Comparison of ENCODE assay signal across 9 mouse cellular contexts in the genomic region with DNA sequence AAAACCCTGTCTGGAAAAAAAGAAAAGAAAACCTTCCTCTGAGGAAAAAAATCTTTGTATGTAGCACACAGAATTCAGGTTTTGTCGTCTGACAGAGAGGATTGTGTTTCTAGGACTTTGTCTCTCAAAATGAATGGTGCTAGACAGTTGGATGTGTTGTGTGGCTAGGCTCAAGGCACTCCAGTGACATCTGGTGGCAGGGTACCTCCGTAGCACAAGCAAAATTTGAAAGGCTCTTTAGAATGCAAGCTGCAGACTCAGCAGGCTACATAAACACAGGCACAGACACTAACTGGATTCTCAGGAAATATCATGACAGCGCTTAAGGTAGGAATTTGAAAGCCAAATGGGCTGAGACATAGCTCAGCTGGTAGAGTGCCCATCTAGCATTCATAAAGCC. TPM values are rescaled to one million over a fixed set of nuclear protein-coding genes. Genes with fewer than 3 reads are reported as not detected.
DNase-seq lines count a peak whose midpoint lies in the region; ATAC-seq and TF ChIP-seq lines count a peak whose summit lies in the region.
"Had no signal": no experiment of that assay in that cellular context is flagged by ENCODE, and none has a peak within 500 bp of the region (broad histone marks: within the 10 kb centered on the region; RNA-seq: fewer than 3 reads in every experiment).

No protein-coding gene starts in this region.

- TF ChIP-seq POLR2A in kidney, adult 2 months (IDR thresholded peaks at IDR 0.05; ENCODE audit: low read depth, low read length) = no peak

- H3K9me3 ChIP-seq in kidney, embryonic 15.5 days (replicated peaks) = no peaks in the 10 kb centered on the region
- no peaks in the 10 kb centered on the region for H3K9me3 ChIP-seq in hindbrain, postnatal 0 days (ENCODE audit: low read length)
- H3K9me3 ChIP-seq: heart, embryonic 13.5 days had no signal

- ATAC-seq in CD4-positive, CD25-positive, alpha-beta regulatory T cell, adult 4 months = no peak
- no peak for ATAC-seq in kidney, embryonic 15.5 days (replicated peaks; ENCODE audit: low FRiP score)
- no peak for ATAC-seq in Patski
- 0 out of 2 replicates have a peak, but pooled peaks have one; percentile 40 for ATAC-seq in hindbrain, postnatal 0 days
- ATAC-seq in megakaryocyte progenitor cell, adult 5-6 weeks (replicated peaks; ENCODE audit: poor library complexity) = peak; percentile 77; the same call in 1 of the 2 replicates

- H3K27ac ChIP-seq in kidney, adult 2 months (ENCODE audit: insufficient read depth, low read depth, low read length) = no peak overlapping the region
- H3K27ac ChIP-seq in kidney, embryonic 15.5 days = no peak overlapping the region
- H3K27ac ChIP-seq in hindbrain, postnatal 0 days = no peak overlapping the region
- H3K27ac ChIP-seq: heart, embryonic 13.5 days had no signal

- in situ Hi-C loops in Patski (cut with MboI; ENCODE audit: low pct_unique_long_range_greater_than_20kb) = no loop called here

- TF ChIP-seq CTCF in kidney, adult 2 months (conservative IDR thresholded peaks at IDR 0.05; ENCODE audit: insufficient read depth, insufficient read length, low read depth, low read length) = peak; percentile 84
- peak; percentile 72 for TF ChIP-seq CTCF in Patski (IDR thresholded peaks at IDR 0.05)
- peak; percentile 74 for TF ChIP-seq CTCF in hindbrain, postnatal 0 days (IDR thresholded peaks at IDR 0.05; ENCODE audit: low read depth)

- CTCF ChIA-PET in Patski (lab: Charles Lee) = interaction anchor here (1.1 to 1.5 kb wide), 2 partner anchors 15 to 17 kb away, joined by 3 to 5 read pairs; no protein-coding TSS in a partner anchor

- no peak overlapping the region for H3K4me2 ChIP-seq in kidney, embryonic 15.5 days
- H3K4me2 ChIP-seq in hindbrain, postnatal 0 days (ENCODE audit: low read depth, low read length) = no peak overlapping the region
- H3K4me2 ChIP-seq: heart, embryonic 13.5 days had no signal

- no peak overlapping the region for H3K9ac ChIP-seq in kidney, embryonic 15.5 days
- H3K9ac ChIP-seq in hindbrain, postnatal 0 days (replicated peaks; ENCODE audit: low read length) = no peak overlapping the region
- H3K9ac ChIP-seq: heart, embryonic 13.5 days had no signal

- H3K27me3 ChIP-seq in kidney, adult 2 months (replicated peaks; ENCODE audit: control insufficient read depth, insufficient read depth, low read length) = no peaks in the 10 kb centered on the region
- H3K27me3 ChIP-seq in kidney, embryonic 15.5 days = no peaks in the 10 kb centered on the region
- H3K27me3 ChIP-seq in Patski = no peaks in the 10 kb centered on the region
- no peaks in the 10 kb centered on the region for H3K27me3 ChIP-seq in hindbrain, postnatal 0 days (ENCODE audit: insufficient read depth, low read length)
- H3K27me3 ChIP-seq: heart, embryonic 13.5 days had no signal

- H3K36me3 ChIP-seq in kidney, adult 2 months (ENCODE audit: control insufficient read depth, insufficient read depth, low read length) = no peaks in the 10 kb centered on the region
- no peaks in the 10 kb centered on the region for H3K36me3 ChIP-seq in kidney, embryonic 15.5 days
- no peaks in the 10 kb centered on the region for H3K36me3 ChIP-seq in hindbrain, postnatal 0 days (ENCODE audit: insufficient read depth, low read length)
- H3K36me3 ChIP-seq: heart, embryonic 13.5 days had no signal

- no peaks in the 10 kb centered on the region for H3K4me1 ChIP-seq in kidney, adult 2 months (ENCODE audit: control insufficient read depth, insufficient read depth, low read length)
- no peaks in the 10 kb centered on the region for H3K4me1 ChIP-seq in kidney, embryonic 15.5 days
- H3K4me1 ChIP-seq in hindbrain, postnatal 0 days (ENCODE audit: insufficient read depth, low read length) = no peaks in the 10 kb centered on the region
- H3K4me1 ChIP-seq: heart, embryonic 13.5 days had no signal

- WGBS in kidney, adult 2 months = 7% methylated on average over 3 of the region's 3 CpGs
- 11% methylated on average over 3 of the region's 3 CpGs for WGBS in kidney, embryonic 15.5 days
- 10% methylated on average over 3 of the region's 3 CpGs for WGBS in hindbrain, postnatal 0 days

- H3K4me3 ChIP-seq in kidney, adult 2 months (ENCODE audit: insufficient read depth, low read depth, low read length) = no peak overlapping the region
- no peak overlapping the region for H3K4me3 ChIP-seq in kidney, embryonic 15.5 days (replicated peaks)
- no peak overlapping the region for H3K4me3 ChIP-seq in hindbrain, postnatal 0 days (ENCODE audit: low read length)
- H3K4me3 ChIP-seq: heart, embryonic 13.5 days had no signal

- peak; percentile 20 for DNase-seq in CD4-positive, CD25-positive, alpha-beta regulatory T cell, adult 2 months (ENCODE audit: low read depth, low spot score)
- DNase-seq in kidney, adult 2 months = peak; percentile 66
- DNase-seq in Patski (ENCODE audit: low read depth, low spot score) = no peak
- DNase-seq in hindbrain, postnatal 0 days (ENCODE audit: low spot score) = peak; percentile 51
- DNase-seq in urinary bladder, adult 18-20 months (ENCODE audit: low spot score in 2 of 2) = no peak

- POLR2A ChIA-PET in Patski (lab: Charles Lee) = no interaction called here

RNA-seq across cellular contexts. Expression of gene Lao1, which starts 27.2 kb away (rescaled TPM):
- not detected for polyA plus RNA-seq in CD4-positive, CD25-positive, alpha-beta regulatory T cell, adult 4 months (2017; shearing (Covaris generic))
- not detected in 2 replicates for polyA plus RNA-seq in kidney, adult 2 months (2012; rRNA removed)
- polyA plus RNA-seq in kidney, embryonic 15.5 days (2015; fragmentation: Nextera tagmentation; extraction: Ambion mirVana) = not detected in 2 replicates
- not detected for polyA plus RNA-seq in Patski (2021)
- total RNA-seq in hindbrain, postnatal 0 days (2014; rRNA removed) = 0.07 and 0.58 TPM in 2 replicates
- polyA plus RNA-seq in hindbrain, postnatal 0 days (2015; fragmentation: Nextera tagmentation; extraction: Ambion mirVana) = 0.15 and 0.29 TPM in 2 replicates
- total RNA-seq in megakaryocyte progenitor cell, adult 5-6 weeks (2015) = not detected in 2 replicates
- not detected in 2 replicates for total RNA-seq in megakaryocyte progenitor cell, adult 5-6 weeks (2017)
- polyA plus RNA-seq: heart, embryonic 13.5 days had no signal

RNA-seq across cellular contexts. Expression of gene Olfr1328, which starts 50.1 kb away (rescaled TPM):
- not detected for polyA plus RNA-seq in CD4-positive, CD25-positive, alpha-beta regulatory T cell, adult 4 months (2017; shearing (Covaris generic))
- polyA plus RNA-seq in kidney, adult 2 months (2012; rRNA removed) = not detected in 2 replicates
- not detected in 2 replicates for polyA plus RNA-seq in kidney, embryonic 15.5 days (2015; fragmentation: Nextera tagmentation; extraction: Ambion mirVana)
- polyA plus RNA-seq in Patski (2021) = not detected
- not detected in 2 replicates for total RNA-seq in hindbrain, postnatal 0 days (2014; rRNA removed)
- polyA plus RNA-seq in hindbrain, postnatal 0 days (2015; fragmentation: Nextera tagmentation; extraction: Ambion mirVana) = not detected in 2 replicates
- total RNA-seq in megakaryocyte progenitor cell, adult 5-6 weeks (2015) = 0.02 TPM in 1 of 2 replicates, not detected in the other
- not detected in 2 replicates for total RNA-seq in megakaryocyte progenitor cell, adult 5-6 weeks (2017)
- polyA plus RNA-seq: heart, embryonic 13.5 days had no signal

Comparison
In these comparisons a context has a peak if more than half of its experiments do, and no peak if none do; other contexts are left out.
1. DNase-seq: peak in CD4-positive, CD25-positive, alpha-beta regulatory T cell, adult 2 months (single experiment), kidney, adult 2 months (single experiment) and hindbrain, postnatal 0 days (single experiment); none in Patski (single experiment) and urinary bladder, adult 18-20 months (0 of 2).
2. ATAC-seq: peak in hindbrain, postnatal 0 days (single experiment) and megakaryocyte progenitor cell, adult 5-6 weeks (single experiment); none in CD4-positive, CD25-positive, alpha-beta regulatory T cell, adult 4 months (single experiment), kidney, embryonic 15.5 days (single experiment) and Patski (single experiment).
3. Peak in every context shown above with its lines, with median percentiles within 50 percentile points of each other: CTCF ChIP-seq.